Mouse (Mus musculus) right cerebral cortex, postnatal 10 days (tissue): Measurements from ENCODE around the gene Crtap.
A peak's percentile ranks its signal among the peaks of the same experiment; 100 is the strongest.
"Not testable (repeated sequence)": the region's sequence is repeated elsewhere in the genome, so short reads cannot be mapped to it uniquely, and the experiment has no call there.

Experiments used
- DNase-seq, 2 experiments: peaks; one replicate each; pipeline ENCODE4 v3.0.0; 2021; ENCODE audit warnings: low spot score in 2 of 2

Gene Crtap

DNA sequence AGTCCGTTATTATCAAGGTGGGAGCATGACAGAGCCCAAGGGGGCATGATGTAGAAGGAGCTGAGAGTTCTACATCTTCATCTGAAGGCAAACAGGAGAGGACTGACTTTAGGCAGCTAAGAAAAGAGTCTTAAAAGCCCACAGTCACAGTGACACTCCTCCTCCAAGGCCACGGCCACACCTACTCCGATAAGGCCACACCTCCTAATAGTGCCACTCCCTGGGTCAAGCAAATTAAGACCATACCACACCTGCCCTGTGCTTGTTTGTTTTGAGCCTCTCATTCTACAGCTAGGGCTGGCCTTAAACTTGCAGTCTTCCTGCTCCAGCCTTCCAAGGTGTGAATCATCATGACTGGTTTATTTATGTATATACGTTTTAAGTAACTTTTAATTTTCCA is 4.8 kb upstream of the Crtap start:
- no peak for DNase-seq

DNA sequence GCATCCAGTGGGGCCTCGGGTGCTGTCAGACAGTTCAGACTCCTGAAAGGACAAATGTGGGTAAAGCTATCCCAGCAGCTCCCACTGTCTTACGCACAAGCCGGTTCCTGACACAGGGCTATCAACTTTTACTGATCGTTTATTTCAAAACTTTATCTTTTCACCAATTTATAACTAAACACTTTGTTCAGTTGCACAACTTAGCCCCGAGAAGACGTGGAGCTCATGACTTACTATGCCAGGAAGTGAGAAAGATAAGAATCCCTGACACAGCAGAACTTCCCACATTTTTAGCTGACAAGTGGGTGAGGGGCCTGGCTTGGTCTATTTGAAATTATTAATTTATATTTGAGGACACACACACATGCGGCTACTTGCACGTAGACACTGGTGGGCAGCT is 4.2 kb upstream of the Crtap start:
- no peak for DNase-seq

- not testable (repeated sequence) for DNase-seq
These were observed 3.7 kb upstream of the Crtap start for GRCm38 (mm10) chr9:114394136-114394535.

GRCm38 (mm10) chr9:114390749-114391075 is 237 bp upstream of the Crtap start:
- DNase-seq: no peak

DNA sequence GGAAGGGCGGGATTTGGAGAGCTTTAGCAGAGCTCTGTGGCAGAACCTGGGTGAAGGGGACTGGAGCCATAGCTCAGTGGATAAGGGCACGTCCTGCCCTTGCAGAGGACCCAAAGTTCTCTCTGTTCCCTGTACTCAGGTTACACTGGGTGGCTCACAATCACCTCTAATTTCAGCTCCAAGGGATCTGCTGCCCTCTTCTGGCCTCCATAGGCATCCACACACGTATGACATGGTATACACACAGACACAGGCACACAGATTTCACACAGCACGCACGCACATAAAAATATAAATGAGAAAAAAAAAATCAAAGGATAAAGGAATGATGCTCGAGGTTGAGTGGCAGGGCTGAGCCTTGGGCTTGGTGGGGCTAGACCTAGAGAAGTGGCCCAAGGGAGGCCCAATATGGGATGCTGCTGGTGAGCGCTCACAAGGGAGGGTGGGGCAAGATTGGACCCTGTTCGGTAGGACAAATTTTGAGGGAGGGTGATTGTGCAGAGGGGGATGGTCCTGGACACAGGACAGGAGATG is 1.0 kb downstream of the Crtap start:
- no peak for DNase-seq

- no peak for DNase-seq
These were observed 1.6 kb downstream of the Crtap start for GRCm38 (mm10) chr9:114388701-114389370.

GRCm38 (mm10) chr9:114388288-114388687 is 2.2 kb downstream of the Crtap start:
- DNase-seq: no peak

DNA sequence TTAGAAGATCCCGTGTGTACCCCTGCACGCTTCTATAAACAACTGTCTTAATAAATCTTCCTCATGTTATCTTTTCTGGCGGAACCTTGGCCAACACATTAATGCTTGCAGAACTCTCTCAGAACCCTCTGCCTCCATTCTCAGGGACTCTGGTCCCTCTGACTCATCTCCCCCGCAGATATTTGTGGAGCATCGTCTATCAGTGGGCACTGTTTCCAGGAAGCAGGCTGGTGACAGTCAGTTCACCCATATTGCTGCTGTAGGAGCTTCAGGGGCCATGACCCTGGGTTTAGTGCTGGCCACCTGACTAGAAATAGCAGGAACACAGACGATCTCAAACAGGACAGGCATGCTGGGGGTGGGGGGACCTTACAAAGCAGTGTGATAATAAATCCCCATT is 3.4 kb downstream of the Crtap start:
- no peak for DNase-seq

DNA sequence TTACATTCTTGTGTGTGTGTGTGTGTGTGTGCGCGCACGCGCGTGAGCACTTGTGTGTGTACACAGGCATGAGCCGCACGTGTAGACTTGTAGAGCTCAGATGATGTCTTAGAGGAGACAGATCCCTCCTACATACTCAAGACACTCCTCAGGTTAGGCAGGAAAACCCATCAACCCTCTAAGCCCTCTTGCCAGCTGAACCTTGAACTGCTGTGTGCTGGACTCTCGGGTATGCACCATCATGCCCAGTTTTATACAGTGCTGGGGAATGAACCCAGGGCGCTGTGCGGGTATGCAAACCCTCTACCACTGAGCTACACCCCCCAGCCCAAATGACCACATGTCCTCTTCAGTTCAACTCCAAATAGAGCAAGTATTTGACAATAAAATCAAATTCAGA is 5.3 kb downstream of the Crtap start:
- no peak for DNase-seq

- no peak for DNase-seq
These were observed 5.8 kb downstream of the Crtap start for GRCm38 (mm10) chr9:114384691-114385090.

GRCm38 (mm10) chr9:114382936-114383710 is 7.4 kb downstream of the Crtap start:
- no peak for DNase-seq

DNA sequence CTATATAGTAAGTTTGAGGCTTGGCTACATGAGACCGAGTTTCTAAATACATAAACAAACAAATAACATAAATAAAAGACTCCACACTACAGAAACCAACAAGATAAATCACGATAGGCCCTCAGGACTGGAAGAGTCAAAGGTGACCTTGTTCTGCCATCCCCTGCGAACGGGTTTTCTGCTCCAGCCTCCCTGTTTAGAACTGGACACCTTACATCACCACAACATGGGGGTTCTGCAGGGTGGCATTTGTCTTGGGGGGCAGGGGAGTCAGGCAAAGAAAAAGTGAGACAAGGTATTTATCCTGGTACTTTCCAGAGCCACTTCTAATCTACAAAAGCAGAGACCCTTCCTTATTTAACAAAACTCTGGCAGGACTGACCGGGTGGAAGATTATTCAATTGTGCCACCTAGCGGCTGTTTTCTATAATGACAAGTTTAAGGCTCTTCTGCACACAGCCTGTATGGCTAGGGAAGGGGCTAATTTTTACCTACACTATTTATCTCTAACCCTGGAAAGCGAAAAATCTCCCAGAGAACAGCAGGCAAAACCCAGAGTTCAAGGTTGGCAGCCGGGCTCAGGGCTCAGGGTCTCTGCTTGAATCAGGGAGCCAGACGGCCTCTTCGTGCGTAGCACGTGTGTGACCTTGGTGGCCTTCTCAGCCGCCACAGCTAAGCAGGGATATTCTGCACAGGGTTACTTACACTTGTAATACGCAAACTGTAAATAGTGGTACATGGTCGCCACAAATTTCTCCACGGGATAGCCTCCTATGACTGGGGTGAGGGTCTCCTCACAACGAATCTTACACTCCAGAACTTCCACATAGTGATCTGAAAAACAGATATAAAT is 9.4 kb downstream of the Crtap start:
- DNase-seq: peak in 1 of 2 experiments; percentile 58

GRCm38 (mm10) chr9:114379871-114380270 is 10.6 kb downstream of the Crtap start:
- no peak for DNase-seq

DNA sequence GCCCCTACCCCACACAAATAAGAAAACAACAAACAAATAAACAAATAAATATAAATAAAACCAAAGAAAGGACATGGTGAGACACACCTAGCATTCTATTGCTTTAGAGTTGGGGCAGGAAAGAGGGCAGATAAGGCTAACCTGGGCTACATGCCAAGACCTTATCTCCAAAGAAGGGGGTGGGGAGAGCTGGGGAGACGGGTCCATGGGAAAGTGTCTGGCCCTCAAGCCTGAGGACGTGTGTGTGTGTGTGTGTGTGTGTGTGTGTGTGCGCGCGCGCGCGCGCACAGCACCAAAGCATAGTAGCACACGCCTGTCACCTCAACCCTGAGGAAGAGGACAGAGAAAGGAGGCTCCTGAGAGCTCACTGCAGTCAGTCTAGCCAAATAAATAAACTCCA is 13.3 kb downstream of the Crtap start:
- no peak for DNase-seq

DNA sequence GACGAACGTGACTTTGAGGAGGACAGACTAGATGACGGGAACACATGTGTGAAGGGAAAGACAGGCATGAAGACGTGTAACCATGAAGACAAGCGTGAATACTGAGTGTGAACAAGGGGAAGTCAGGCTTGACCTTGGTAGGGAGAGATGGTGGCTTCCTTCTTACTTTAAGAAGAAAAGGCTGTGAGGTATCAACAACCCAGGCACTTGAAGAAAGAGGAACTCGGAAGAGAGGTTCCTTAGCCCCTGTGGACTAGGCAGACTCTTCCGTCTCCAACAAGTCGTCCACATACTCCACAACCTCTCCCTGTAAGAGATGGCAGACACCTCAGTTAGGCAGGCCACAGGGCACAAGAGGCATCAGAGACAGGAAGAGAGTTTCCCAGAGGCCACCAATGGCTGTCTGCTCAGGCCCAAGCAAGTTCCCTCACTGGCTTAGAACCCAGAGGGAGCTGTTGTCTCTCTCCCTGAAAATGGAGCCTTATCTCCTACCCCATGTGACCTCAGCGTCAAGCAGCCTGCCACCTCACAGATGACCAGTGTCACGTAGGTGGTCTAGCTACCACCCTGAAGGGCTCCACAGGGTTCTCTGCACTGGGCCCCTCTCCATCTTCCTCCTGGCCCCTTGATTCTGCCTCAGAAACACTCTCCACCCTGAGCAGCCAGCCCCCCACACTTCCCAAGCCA is 15.1 kb downstream of the Crtap start:
- no peak for DNase-seq

DNA sequence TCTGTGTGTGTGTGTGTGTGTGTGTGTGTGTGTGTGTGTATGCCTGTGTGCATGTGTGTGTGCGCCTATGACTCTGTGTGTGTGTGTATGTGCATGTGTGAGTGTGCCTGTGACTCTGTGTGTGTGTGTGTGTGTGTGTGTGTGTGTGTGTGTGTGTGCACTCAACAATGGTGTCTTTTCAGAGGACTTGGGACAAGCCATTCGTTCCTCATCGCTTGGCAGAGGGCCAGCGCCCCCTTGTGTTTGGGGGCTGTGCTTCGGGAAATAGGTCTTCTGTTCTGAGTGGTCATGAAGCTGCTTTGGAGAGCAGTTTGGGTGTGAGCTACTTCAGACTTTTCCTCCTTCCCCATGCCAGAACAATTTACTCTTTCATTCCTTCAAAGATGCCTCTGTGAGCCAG is 18.8 kb downstream of the Crtap start:
- DNase-seq: peak; percentile 48 to 73

DNA sequence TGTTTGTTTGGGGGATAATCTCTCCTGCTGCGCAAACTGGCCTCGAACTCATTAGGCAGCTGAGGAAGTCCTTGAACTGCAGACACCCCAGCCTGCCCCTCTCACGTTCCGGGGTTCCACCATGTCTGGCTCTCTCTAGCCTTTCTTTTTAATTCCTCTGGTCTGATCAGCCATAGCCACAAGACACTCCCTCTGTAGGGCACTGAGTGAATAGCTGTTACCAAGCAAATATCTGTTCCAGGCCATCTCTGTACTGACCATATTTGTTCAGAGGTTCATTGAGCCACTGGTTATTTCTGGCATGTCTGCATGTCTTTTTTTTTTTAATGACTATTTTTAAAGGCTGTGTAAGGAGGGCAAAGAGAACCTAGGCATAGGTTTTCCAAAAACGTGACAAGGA is 21.1 kb downstream of the Crtap start:
- DNase-seq: not testable (repeated sequence)

GRCm38 (mm10) chr9:114368471-114368858 is 22.0 kb downstream of the Crtap start:
- DNase-seq: no peak

GRCm38 (mm10) chr9:114367783-114368470 is 22.5 kb downstream of the Crtap start:
- peak; percentile 92 for DNase-seq

GRCm38 (mm10) chr9:114329855-114330254 is 60.6 kb downstream of the Crtap start, which contains the start of gene Bcl2a1c:
Bcl2a1c (plus strand) TSS chr9:114330135.
- not testable (repeated sequence) for DNase-seq

DNA sequence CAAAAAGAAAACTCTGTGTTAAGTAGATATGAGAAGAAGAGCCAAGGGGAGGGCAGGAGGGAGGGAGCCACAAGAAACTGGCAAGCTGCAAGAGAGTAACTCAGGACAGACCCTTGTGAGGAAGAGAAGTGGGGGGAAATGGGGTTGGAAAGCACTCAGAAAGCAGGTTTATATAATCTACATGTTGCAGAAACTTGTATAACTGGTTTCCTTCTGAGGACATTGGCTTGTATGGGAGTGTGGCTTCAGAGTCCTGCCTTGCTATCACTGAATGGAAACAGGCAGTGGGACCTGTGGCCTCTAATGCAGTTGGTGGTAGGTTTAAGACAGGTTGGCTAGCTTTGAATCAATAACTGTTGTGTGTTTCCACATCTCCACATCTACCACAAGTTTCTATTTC is 62.1 kb downstream of the Crtap start:
- not testable (repeated sequence) for DNase-seq
